Mouse (Mus musculus): ENCODE data around the gene Fasn. TPM values are rescaled to one million over a fixed set of nuclear protein-coding genes. Genes with fewer than 3 reads are reported as not detected.
A peak's percentile ranks its signal among the peaks of the same experiment; 100 is the strongest.
"Not testable (repeated sequence)": the region's sequence is repeated elsewhere in the genome, so short reads cannot be mapped to it uniquely, and the experiment has no call there.

The Fasn gene
- polyA plus RNA-seq, 1 experiment from 2014 or later, result 24.2 TPM

DNA sequence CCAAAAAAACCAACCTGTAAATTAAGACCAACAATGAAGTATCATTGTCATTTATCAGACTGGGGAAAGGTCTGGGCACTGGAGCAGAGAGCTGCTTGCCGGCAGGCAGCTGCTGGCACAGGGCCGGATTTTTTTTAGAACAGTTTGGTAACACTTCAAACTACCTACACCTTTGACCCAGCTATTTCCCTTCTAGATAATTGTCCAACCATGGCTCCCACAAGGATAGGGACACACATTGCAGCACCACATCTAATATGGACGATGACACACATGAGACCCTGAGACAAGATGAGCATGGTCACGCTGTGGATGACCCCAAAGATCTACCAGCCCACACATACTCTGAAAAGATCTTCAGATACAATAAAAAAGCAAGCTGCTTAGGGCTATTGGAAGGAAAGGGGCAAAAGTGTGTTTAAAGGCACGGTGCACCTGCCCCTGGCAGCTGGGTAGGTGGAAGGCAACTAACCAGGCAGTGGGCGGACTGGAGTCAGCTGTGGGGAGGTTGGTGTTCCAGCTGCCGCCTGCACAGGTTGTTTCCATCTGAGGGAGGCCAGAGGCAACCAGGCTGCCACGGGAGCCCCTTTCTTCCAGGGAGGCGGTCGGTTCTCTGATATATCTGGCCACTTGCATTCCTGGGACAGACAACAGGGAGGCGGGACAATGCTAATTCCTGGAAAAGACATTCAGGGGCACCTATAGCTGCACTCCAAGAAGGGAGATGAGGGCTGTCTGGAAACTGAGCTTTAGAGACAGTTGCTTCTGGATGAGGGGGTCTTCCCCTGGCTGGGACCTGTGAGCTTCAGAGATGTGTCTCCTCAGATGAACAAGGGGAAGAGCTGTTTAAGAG lies 28.0 kb upstream of the Fasn start:
- H3K27ac ChIP-seq (ENCODE audit: low read length), result no peak overlapping the region
- 67% methylated on average over 11 of the region's 11 CpGs for WGBS (ENCODE audit: insufficient replicate concordance)
- no peak overlapping the region for H3K9ac ChIP-seq (ENCODE audit: low read depth, low read length)
- H3K9me3 ChIP-seq (replicated peaks; ENCODE audit: control insufficient read depth, low read length), result no peaks in the 10 kb centered on the region
- H3K4me2 ChIP-seq (ENCODE audit: low read depth, low read length), result no peak overlapping the region
- H3K4me3 ChIP-seq (ENCODE audit: low read depth, low read length), result no peak overlapping the region
- peaks cover 26% of the 10 kb centered on the region for H3K4me1 ChIP-seq (ENCODE audit: control insufficient read depth, low read depth, low read length)
- ATAC-seq (ENCODE audit: low read depth), result peak; percentile 55
- no peaks in the 10 kb centered on the region for H3K36me3 ChIP-seq (ENCODE audit: control insufficient read depth, insufficient read depth)
- no peaks in the 10 kb centered on the region for H3K27me3 ChIP-seq (ENCODE audit: control insufficient read depth, insufficient read depth, low read depth, low read length)

DNA sequence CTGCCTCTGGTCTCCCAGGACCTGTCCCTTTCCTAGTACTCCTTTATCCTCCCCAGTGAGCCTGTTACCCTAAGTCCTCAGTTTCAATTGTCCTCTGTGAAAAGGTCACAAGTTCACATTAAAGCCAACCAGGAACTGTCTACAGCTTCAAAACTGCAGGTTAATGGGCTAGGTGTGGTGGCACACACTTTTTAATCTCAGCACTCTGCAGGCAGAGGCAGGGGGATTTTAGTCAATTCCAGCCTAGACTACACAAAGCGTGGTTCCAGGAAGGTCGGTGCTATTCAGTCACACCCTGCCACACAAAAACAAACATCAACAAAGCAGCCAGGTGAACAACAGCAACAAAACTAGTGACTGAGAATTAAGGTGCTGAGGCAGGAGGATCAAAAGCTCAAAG lies 27.2 kb upstream of the Fasn start:
- Histone ChIP-seq H3K4me3 (ENCODE audit: low read depth, low read length) (no peak overlapping the region), H3K4me1 (ENCODE audit: control insufficient read depth, low read depth, low read length) (peaks cover 26% of the 10 kb centered on the region), H3K27ac (ENCODE audit: low read length) (no peak overlapping the region), H3K9ac (ENCODE audit: low read depth, low read length) (no peak overlapping the region), H3K9me3 (replicated peaks; ENCODE audit: control insufficient read depth, low read length) (no peaks in the 10 kb centered on the region), H3K27me3 (ENCODE audit: control insufficient read depth, insufficient read depth, low read depth, low read length) (no peaks in the 10 kb centered on the region), H3K4me2 (ENCODE audit: low read depth, low read length) (no peak overlapping the region), H3K36me3 (ENCODE audit: control insufficient read depth, insufficient read depth) (no peaks in the 10 kb centered on the region)
- ATAC-seq (ENCODE audit: low read depth), result no peak
- WGBS (ENCODE audit: insufficient replicate concordance), result 65% methylated on average over 2 of the region's 2 CpGs

DNA sequence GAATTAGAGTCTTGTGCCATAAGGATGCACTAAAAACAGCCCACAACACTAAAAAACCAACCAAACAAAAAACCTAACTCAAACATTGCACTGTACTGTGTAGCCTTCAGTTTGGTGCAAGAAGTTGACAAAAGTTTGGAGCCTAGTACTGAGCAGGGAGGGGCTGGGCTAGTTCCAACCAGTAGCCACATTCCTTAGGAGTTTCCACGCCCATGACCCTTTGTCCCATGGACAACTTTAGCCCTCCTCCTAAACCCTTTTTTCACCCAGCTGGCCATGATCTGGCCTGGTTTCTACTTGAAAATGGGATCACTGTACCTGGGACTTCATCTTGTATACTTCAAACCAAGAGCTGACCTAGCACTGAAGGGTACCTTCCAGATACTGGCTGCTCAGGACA lies 26.8 kb upstream of the Fasn start:
- H3K4me1 ChIP-seq (ENCODE audit: control insufficient read depth, low read depth, low read length), result peaks cover 23% of the 10 kb centered on the region
- 50% methylated on average over 1 of the region's 1 CpGs for WGBS (ENCODE audit: insufficient replicate concordance)
- no peaks in the 10 kb centered on the region for H3K36me3 ChIP-seq (ENCODE audit: control insufficient read depth, insufficient read depth)
- no peak overlapping the region for H3K4me3 ChIP-seq (ENCODE audit: low read depth, low read length)
- H3K27ac ChIP-seq (ENCODE audit: low read length), result no peak overlapping the region
- no peak overlapping the region for H3K4me2 ChIP-seq (ENCODE audit: low read depth, low read length)
- no peaks in the 10 kb centered on the region for H3K9me3 ChIP-seq (replicated peaks; ENCODE audit: control insufficient read depth, low read length)
- no peak for ATAC-seq (ENCODE audit: low read depth)
- H3K9ac ChIP-seq (ENCODE audit: low read depth, low read length), result peak overlapping the region; percentile 18; the same call in 1 of the 2 replicates
- H3K27me3 ChIP-seq (ENCODE audit: control insufficient read depth, insufficient read depth, low read depth, low read length), result no peaks in the 10 kb centered on the region

DNA sequence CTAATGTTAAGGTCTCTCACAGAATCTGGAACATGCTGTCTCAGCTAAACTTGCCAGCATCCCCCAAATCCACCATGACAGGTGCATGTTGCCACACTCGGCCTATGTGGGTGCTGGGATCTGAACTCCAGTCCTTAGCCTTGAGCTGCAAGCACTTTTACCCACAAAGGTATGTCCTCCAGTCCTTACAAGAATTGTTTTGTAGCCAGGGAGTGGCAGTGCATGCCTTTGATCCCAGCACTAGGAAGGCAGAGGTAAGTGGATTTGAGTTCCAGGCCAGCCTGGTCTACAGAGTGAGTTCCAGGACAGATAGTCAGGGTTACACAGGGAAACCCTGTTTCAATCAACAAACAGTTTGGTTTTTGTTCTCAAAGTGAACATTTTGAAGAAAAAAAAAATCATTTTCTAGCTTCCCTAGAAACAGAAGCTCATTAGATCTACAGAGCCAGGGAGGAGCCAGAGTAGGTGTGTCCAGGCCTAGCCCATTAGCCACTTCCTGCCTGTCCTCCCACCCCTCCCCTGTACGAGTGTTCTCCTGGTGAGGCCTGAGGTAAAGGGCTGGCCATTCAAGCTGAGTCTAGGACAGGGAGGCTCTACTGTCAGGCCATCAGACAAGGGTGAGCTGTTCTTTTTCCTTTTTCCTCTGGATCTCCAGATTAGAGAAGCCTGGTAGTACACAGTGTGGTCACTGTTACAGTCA lies 26.1 kb upstream of the Fasn start:
- Histone ChIP-seq H3K36me3 (ENCODE audit: control insufficient read depth, insufficient read depth) (no peaks in the 10 kb centered on the region), H3K4me2 (ENCODE audit: low read depth, low read length) (no peak overlapping the region), H3K4me3 (ENCODE audit: low read depth, low read length) (no peak overlapping the region), H3K9me3 (replicated peaks; ENCODE audit: control insufficient read depth, low read length) (no peaks in the 10 kb centered on the region), H3K27me3 (ENCODE audit: control insufficient read depth, insufficient read depth, low read depth, low read length) (no peaks in the 10 kb centered on the region), H3K27ac (ENCODE audit: low read length) (no peak overlapping the region), H3K9ac (ENCODE audit: low read depth, low read length) (no peak overlapping the region), H3K4me1 (ENCODE audit: control insufficient read depth, low read depth, low read length) (peaks cover 21% of the 10 kb centered on the region)
- 37% methylated on average over 2 of the region's 2 CpGs for WGBS (ENCODE audit: insufficient replicate concordance)
- ATAC-seq (ENCODE audit: low read depth), result peak; percentile 57

DNA sequence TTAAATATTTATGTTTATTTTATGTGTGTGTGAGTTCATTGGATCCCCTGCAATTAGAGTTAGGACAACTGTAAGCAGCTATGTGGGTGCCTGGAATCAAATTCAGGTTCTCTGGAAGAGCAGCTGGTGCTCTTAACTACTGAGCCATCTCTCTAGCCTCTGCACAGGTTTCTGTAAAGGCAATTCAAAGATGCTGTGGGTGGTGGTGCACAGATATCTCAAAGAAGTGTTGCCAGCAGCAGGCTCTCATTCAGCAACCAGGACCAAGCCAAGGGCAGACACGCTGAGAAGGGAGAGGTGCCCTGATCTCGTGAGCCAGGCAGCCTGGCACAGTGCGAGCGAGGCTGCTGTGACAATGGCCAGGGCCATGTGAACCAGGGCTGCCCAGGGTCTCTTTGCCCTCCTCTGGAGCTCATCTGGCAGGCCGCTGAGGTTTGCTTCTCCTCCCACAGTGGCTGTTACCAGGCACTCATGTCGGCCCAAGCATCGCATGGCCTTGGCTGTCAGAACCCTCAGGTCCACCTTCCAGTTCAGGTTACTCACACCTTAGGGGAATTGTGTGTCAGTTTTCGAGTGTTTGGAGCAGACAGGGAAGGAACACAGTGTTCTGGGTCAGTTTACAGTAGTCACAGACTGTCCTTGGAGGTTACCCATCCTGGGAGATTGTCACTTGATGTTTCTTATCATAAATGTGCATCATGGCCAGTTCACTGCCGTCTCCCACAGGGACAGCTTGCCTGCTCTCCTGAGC lies 22.6 kb upstream of the Fasn start:
- H3K9me3 ChIP-seq (replicated peaks; ENCODE audit: control insufficient read depth, low read length), result no peaks in the 10 kb centered on the region
- H3K9ac ChIP-seq (ENCODE audit: low read depth, low read length), result no peak overlapping the region
- H3K36me3 ChIP-seq (ENCODE audit: control insufficient read depth, insufficient read depth), result no peaks in the 10 kb centered on the region
- WGBS (ENCODE audit: insufficient replicate concordance), result 76% methylated on average over 9 of the region's 9 CpGs
- no peak overlapping the region for H3K4me2 ChIP-seq (ENCODE audit: low read depth, low read length)
- H3K4me3 ChIP-seq (ENCODE audit: low read depth, low read length), result no peak overlapping the region
- no peak for ATAC-seq (ENCODE audit: low read depth)
- no peak overlapping the region for H3K27ac ChIP-seq (ENCODE audit: low read length)
- no peaks in the 10 kb centered on the region for H3K27me3 ChIP-seq (ENCODE audit: control insufficient read depth, insufficient read depth, low read depth, low read length)
- H3K4me1 ChIP-seq (ENCODE audit: control insufficient read depth, low read depth, low read length), result peaks cover 13% of the 10 kb centered on the region

DNA sequence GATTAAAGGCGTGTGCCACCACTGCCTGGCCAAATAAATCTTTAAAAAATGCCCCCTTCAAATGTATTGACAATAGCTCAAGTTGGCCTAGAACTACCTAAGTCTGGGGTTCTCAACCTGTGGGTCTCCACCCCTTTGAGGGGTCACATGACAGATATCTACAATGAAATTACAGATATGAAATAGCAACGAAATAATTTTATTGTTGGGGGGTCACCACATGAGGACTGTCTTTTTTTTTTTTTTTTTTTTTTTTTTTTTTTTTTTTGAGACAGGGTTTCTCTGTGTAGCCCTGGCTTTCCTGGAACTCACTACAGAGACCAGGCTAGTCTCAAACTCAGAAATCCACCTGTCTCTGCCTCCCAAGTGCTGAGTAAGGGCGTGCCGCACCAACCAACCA lies 20.0 kb upstream of the Fasn start:
- Histone ChIP-seq H3K4me1 (ENCODE audit: control insufficient read depth, low read depth, low read length) (peaks cover 3% of the 10 kb centered on the region; the same call in 1 of the 2 replicates), H3K9ac (ENCODE audit: low read depth, low read length) (no peak overlapping the region), H3K4me2 (ENCODE audit: low read depth, low read length) (no peak overlapping the region), H3K27me3 (ENCODE audit: control insufficient read depth, insufficient read depth, low read depth, low read length) (no peaks in the 10 kb centered on the region), H3K4me3 (ENCODE audit: low read depth, low read length) (no peak overlapping the region), H3K27ac (ENCODE audit: low read length) (no peak overlapping the region), H3K9me3 (replicated peaks; ENCODE audit: control insufficient read depth, low read length) (no peaks in the 10 kb centered on the region), H3K36me3 (ENCODE audit: control insufficient read depth, insufficient read depth) (no peaks in the 10 kb centered on the region)
- 76% methylated on average over 4 of the region's 4 CpGs for WGBS (ENCODE audit: insufficient replicate concordance)
- no peak for ATAC-seq (ENCODE audit: low read depth)

DNA sequence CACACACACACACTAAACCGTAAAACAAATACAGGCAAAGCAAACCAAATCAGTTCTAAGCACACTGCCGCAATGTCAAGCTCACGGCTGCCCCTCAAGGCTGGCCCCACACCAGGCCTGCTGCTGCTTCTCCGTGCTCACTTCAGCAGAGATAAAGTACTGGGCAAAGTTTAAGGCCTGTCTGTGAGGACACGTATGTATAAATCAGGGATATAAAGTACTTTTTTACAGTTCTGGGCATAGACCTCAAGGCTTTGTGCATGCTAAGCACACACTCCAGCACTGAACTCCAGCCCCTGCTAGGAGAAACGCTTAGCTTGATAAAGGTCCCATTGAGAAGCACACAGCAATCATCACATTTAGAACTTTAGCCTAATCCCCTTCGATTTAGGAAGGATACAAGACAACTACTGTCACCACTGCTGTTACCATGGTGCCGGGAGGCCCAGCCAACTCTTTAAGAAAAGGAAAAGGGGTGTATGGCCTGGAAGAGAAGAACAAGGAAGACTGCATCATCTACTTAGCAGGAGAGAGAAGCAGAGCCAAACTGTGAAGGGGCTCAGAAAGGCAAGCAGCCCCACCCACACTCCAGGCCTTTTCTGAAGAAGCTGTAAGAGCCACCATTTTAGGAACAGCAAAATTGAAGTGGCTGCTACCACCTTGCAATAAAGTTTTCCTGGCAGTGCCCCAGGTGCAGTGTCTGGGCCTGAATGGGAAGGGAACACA lies 9.4 kb upstream of the Fasn start:
- peak; percentile 47 for ATAC-seq (ENCODE audit: low read depth)
- H3K27ac ChIP-seq (ENCODE audit: low read length), result peak overlapping the region; percentile 31

DNA sequence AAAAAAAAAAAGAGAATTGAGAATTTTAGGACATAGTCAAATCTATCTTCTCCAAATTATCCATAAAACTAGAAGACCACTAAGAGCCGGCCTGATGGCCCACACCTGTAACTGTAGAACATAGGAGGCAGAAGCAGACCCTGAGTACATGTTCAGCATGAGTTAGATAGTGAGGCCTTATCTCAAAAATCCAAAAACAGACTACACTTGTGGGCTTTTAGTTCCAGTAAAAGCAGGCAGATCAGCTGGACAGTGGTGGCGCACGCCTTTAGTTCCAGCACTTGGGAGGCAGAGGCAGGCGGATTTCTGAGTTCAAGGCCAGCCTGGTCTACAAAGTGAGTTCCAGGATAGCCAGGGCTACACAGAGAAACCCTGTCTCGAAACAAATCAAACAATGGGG lies 8.6 kb upstream of the Fasn start:
- not testable (repeated sequence) for H3K27ac ChIP-seq (ENCODE audit: low read length); H3K27me3 ChIP-seq (ENCODE audit: control insufficient read depth, insufficient read depth, low read depth, low read length); H3K9me3 ChIP-seq (replicated peaks; ENCODE audit: control insufficient read depth, low read length); H3K36me3 ChIP-seq (ENCODE audit: control insufficient read depth, insufficient read depth); H3K9ac ChIP-seq (ENCODE audit: low read depth, low read length); H3K4me2 ChIP-seq (ENCODE audit: low read depth, low read length); H3K4me3 ChIP-seq (ENCODE audit: low read depth, low read length)
- ATAC-seq (ENCODE audit: low read depth), result peak; percentile 33; the same call in 1 of the 2 replicates
- peaks cover 11% of the 10 kb centered on the region for H3K4me1 ChIP-seq (ENCODE audit: control insufficient read depth, low read depth, low read length)
- 50% methylated on average over 5 of the region's 5 CpGs for WGBS (ENCODE audit: insufficient replicate concordance)

More for the DNA sequence above, 9.4 kb upstream of the Fasn start:
- H3K4me1 ChIP-seq (ENCODE audit: control insufficient read depth, low read depth, low read length), result peaks cover 11% of the 10 kb centered on the region
- no peak overlapping the region for H3K4me3 ChIP-seq (ENCODE audit: low read depth, low read length)
- no peak overlapping the region for H3K4me2 ChIP-seq (ENCODE audit: low read depth, low read length)
- 51% methylated on average over 8 of the region's 8 CpGs for WGBS (ENCODE audit: insufficient replicate concordance)
- H3K9me3 ChIP-seq (replicated peaks; ENCODE audit: control insufficient read depth, low read length), result no peaks in the 10 kb centered on the region
- H3K9ac ChIP-seq (ENCODE audit: low read depth, low read length), result no peak overlapping the region
- H3K36me3 ChIP-seq (ENCODE audit: control insufficient read depth, insufficient read depth), result no peaks in the 10 kb centered on the region
- no peaks in the 10 kb centered on the region for H3K27me3 ChIP-seq (ENCODE audit: control insufficient read depth, insufficient read depth, low read depth, low read length)

Data from liver, embryonic 16.5 days (tissue).